15 mouse cellular contexts compared by ENCODE assay signal in the genomic region with DNA sequence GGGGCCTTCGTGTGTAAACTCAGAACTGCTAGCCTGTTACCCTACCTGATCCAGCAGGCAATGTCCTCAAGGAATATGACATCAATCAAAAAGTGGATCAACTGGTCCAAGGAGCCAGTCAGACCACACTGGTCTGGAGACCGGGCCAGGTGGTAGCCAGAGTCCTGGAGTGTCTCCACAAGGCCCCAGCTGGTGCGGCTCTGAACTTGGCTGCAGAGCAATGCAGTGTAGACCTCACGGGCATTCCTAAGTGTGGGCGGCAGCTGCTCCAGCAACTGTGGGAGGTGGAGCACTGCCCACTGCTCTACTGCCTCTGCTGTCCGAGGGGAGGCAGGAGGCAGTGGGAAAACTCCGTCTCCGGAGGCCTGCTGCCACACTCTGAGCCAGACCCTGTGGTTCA. TPM values are rescaled to one million over a fixed set of nuclear protein-coding genes. Genes with fewer than 3 reads are reported as not detected.
DNase-seq lines count a peak whose midpoint lies in the region; TF ChIP-seq lines count a peak whose summit lies in the region.
"Had no signal": no experiment of that assay in that cellular context is flagged by ENCODE, and none has a peak within 500 bp of the region (broad histone marks: within the 10 kb centered on the region; RNA-seq: fewer than 3 reads in every experiment).

No protein-coding gene starts in this region.

- no peak overlapping the region for H3K27ac ChIP-seq in kidney, adult 2 months (ENCODE audit: insufficient read depth, low read depth, low read length)
- H3K27ac ChIP-seq: embryonic facial prominence, embryonic 15.5 days; heart, embryonic 13.5 days had no signal

- no peak overlapping the region for H3K4me3 ChIP-seq in kidney, adult 2 months (ENCODE audit: insufficient read depth, low read depth, low read length)
- H3K4me3 ChIP-seq: embryonic facial prominence, embryonic 15.5 days; heart, embryonic 13.5 days had no signal

- no peaks in the 10 kb centered on the region for H3K36me3 ChIP-seq in kidney, adult 2 months (ENCODE audit: control insufficient read depth, insufficient read depth, low read length)
- H3K36me3 ChIP-seq: embryonic facial prominence, embryonic 15.5 days; heart, embryonic 13.5 days had no signal

- 60% methylated on average over 8 of the region's 8 CpGs for WGBS in kidney, adult 2 months

- intact Hi-C loops in gastrocnemius, postnatal 14 days (cut with DNase I; ENCODE audit: low total_unique reads): no loop called here

- peak; percentile 37 to 52 for DNase-seq in kidney, postnatal 4 days
- DNase-seq in kidney, adult 2 months: no peak
- DNase-seq in urinary bladder, postnatal 14 days (ENCODE audit: low spot score): peak; percentile 56
- DNase-seq in urinary bladder, adult 2 months (ENCODE audit: low spot score): no peak
- peak; percentile 46 for DNase-seq in gastrocnemius, postnatal 14 days
- no peak for DNase-seq in frontal cortex, postnatal 25 days (ENCODE audit: low spot score in 2 of 2)
- DNase-seq in ovary, postnatal 36 days (ENCODE audit: low spot score): no peak
- DNase-seq: adrenal gland, postnatal 25 days; cerebellum, adult 2 months; heart, postnatal 4 days; layer of hippocampus, adult 9-11 months; right cerebral cortex, postnatal 14 days; thymus, postnatal 4 days had no signal

- TF ChIP-seq CTCF in kidney, adult 2 months (conservative IDR thresholded peaks at IDR 0.05; ENCODE audit: insufficient read depth, insufficient read length, low read depth, low read length): no peak

- no peak for TF ChIP-seq POLR2A in kidney, adult 2 months (IDR thresholded peaks at IDR 0.05; ENCODE audit: low read depth, low read length)

- H3K27me3 ChIP-seq in kidney, adult 2 months (replicated peaks; ENCODE audit: control insufficient read depth, insufficient read depth, low read length): no peaks in the 10 kb centered on the region
- H3K27me3 ChIP-seq: embryonic facial prominence, embryonic 15.5 days; heart, embryonic 13.5 days had no signal

- H3K4me1 ChIP-seq in kidney, adult 2 months (ENCODE audit: control insufficient read depth, insufficient read depth, low read length): no peaks in the 10 kb centered on the region

RNA-seq across cellular contexts. Expression of gene Rnf144b, which starts 55.7 kb away (rescaled TPM):
- polyA plus RNA-seq in kidney, adult 2 months (2012; rRNA removed): 3.1 and 3.2 TPM in 2 replicates
- 48.5 and 56.6 TPM in 2 replicates for polyA plus RNA-seq in urinary bladder, adult 2 months (2012; rRNA removed)
- total RNA-seq in gastrocnemius, postnatal 14 days (2021): 10 to 100 TPM in 1 of 2 experiments, 1 to 10 TPM in 1; 9.5 to 14.4 TPM

Comparison
In these comparisons a context has a peak if more than half of its experiments do, and no peak if none do; other contexts are left out.
1. DNase-seq: peak in kidney, postnatal 4 days (2 of 2), urinary bladder, postnatal 14 days (single experiment) and gastrocnemius, postnatal 14 days (single experiment); none in kidney, adult 2 months (single experiment), urinary bladder, adult 2 months (single experiment), frontal cortex, postnatal 25 days (0 of 2) and ovary, postnatal 36 days (single experiment).
2. RNA of gene Rnf144b, which starts 55.7 kb away (polyA plus RNA-seq): 48.5 to 56.6 TPM in urinary bladder, adult 2 months; 3.1 to 3.2 TPM in kidney, adult 2 months; every median in the first group is over 10 times any median in the second.